Mouse (Mus musculus) adipocyte (in vitro differentiated cells): Measurements from ENCODE around the gene Camkk2.

Source experiments
- DNase-seq: peaks from one replicate; pipeline ENCODE4 v3.0.0-alpha.2; 2016; ENCODE audit warnings: low spot score

The Camkk2 gene

GRCm38 (mm10) chr5:122735853-122736252 lies 43.4 kb downstream of the Camkk2 start:
- peak; percentile 54 for DNase-seq

DNA sequence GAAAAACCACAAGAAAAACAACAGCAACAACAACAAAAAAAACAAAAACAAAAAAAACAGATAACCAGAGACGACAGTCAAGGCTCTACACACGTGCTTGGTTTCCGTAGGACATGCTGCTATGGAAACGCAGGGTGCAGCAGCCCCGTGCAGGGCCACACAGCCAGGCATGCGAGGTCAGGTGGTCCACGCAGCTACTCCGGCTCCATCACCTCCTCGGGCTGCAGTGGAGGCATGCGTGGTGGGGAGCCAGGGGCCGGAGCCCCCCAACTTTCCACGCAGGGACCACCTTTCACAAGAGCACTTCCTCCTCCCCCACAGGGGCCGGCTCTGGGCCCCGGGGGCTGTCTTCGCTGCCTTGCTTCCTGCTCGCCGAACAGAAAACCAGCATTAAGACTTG lies 45.3 kb downstream of the Camkk2 start:
- DNase-seq, result no peak

DNA sequence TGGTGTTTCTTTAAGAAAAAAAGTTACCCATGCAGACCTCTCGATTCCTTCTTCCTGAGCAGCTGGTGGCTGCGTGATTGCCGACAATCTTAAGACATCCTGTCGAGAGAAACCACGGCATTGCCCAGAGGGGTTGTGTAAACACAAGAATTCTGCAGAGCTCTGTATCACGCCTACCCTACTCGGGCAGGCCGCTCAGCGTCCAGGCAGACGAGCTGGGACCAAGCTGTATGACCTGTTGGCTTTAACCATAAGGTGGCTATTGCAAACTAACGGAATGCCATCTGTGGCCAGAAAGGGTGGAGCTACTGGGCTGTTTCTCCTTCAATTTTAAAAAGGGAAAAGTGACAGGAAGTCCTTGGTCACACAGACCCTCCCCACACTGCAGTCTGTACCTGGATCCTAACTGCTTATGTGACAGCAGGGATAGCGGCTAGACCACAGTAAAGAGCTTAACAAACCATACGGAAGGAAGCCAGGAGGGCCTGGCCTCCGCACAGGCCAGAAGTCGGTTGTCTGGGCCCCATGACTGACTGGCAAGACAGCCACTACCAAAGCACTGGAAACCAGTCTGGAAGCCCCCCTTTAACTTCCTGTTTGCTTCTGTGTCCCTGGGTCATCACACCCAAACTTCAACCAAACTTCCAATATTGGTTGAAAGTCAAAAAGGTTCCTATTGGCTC lies 47.1 kb downstream of the Camkk2 start:
- peak; percentile 33 for DNase-seq

DNA sequence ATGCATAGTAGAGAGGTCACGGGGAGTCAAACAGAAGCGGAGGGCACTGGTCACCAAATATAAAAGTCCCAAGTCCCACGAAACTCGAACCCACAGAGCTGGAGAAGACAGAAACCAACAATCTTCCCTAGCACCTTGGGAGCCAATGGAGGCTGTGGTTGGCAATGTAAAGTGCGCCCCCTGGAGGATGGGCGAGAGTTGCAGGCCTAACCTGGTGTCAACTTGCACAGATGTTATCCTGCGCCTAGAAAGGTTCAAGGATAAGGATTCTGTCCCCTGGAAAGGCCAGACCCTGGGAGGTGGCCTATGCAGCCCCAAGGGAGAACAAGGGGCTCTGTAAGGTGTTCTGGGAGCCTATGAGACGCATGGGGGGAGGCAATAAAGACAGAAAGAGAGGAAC lies 47.9 kb downstream of the Camkk2 start:
- peak; percentile 58 for DNase-seq

- DNase-seq, result no peak
Measured at GRCm38 (mm10) chr5:122730776-122731175, 48.4 kb downstream of the Camkk2 start.

DNA sequence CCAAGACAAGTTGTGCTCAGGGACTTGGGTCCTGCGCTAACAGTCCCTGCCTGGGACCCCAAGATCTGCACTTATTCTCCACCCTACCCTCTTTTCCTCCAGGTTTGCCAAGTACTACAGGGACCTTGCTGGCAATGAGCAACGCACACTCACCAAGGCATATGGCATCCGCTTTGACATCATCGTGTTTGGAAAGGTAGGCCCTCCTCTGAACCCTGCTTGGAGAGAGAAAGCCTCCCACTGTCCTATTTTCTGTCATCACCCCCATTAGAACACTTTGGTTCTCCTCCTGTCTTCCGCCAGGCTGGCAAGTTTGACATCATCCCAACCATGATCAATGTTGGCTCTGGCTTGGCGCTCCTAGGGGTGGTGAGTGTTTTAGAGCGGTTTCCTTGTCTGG lies 52.1 kb downstream of the Camkk2 start:
- DNase-seq, result no peak

DNA sequence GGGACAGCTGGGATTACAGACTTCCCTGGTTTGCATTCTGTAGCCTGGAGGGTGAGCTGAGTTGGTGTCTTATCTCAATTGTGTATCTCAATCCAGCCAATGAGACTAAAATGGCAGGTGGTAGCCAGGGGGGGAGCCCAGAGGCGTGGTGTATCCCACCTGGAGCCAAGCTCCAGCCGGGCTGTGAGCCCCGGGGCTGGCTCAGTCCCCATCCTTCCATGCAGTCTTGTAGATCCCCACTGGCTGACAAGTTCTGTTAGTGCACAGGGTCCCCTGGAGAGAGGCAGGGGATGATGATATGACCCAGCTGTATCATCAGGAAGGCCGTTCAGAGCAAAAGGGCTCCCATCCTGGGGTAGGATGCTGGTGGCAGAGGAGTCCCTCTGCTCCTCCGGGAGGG lies 52.6 kb downstream of the Camkk2 start:
- DNase-seq, result no peak

- peak; percentile 80 for DNase-seq
Measured at GRCm38 (mm10) chr5:122726068-122726467, 53.1 kb downstream of the Camkk2 start.

DNA sequence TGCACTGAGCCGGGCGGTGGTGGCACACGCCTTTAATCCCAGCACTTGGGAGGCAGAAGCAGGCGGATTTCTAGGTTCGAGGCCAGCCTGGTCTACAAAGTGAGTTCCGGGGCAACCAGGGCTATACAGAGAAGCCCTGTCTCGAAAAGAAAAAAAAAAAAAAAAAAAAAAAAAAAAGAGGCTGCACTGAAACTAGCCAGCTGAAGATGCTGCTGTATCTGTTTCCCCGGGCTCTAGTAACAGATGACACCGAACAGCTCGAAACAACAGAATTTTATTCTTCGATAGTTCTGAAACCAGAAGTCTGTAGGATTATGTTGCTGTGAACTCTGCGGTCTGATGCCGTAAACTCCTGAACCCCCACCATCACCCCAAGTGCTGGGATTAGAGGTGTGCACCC lies 53.8 kb downstream of the Camkk2 start:
- no peak for DNase-seq

GRCm38 (mm10) chr5:122719168-122719567 lies 60.0 kb downstream of the Camkk2 start:
- no peak for DNase-seq

- DNase-seq, result no peak
Measured at GRCm38 (mm10) chr5:122718400-122718799, 60.8 kb downstream of the Camkk2 start.

GRCm38 (mm10) chr5:122716793-122717192 lies 62.4 kb downstream of the Camkk2 start:
- DNase-seq, result no peak

DNA sequence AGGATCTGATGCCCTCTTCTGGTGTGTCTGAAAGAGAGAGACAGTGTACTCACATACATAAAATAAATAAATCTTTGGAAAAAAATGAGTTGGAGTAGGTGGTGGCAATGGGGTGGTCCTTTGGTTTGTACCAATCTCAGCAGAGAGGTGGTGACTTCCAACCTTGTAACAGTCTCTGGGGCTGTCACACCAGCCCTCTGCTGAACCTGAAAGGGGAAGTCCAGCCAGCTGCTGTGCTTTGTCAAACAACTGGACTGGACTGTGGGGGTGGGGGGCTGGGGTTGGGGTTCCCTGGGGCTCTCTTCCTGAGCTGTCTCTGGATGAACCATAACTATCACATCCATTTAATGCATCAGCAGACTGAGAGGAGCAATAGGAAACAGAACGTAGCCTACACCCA lies 63.5 kb downstream of the Camkk2 start:
- DNase-seq, result no peak

DNA sequence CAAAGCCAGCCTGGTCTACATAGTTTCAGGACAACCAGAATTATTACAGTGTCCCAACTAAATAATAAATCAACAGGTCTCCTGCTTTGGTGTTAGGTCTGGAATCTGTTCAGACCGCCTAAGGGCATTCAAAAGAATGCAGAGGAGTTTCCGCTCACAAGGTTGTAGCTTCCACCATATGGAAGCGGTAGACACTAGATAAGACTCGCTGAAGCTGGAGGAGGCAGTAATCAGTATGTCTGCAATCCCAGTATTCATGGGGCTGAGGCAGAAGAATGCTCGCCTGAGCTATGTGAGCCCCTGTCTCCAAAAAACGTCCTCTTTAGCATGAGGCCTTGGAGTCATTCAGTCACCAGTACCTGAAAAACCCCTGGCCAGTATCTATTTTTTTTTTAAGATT lies 70.4 kb downstream of the Camkk2 start:
- DNase-seq, result no peak

DNA sequence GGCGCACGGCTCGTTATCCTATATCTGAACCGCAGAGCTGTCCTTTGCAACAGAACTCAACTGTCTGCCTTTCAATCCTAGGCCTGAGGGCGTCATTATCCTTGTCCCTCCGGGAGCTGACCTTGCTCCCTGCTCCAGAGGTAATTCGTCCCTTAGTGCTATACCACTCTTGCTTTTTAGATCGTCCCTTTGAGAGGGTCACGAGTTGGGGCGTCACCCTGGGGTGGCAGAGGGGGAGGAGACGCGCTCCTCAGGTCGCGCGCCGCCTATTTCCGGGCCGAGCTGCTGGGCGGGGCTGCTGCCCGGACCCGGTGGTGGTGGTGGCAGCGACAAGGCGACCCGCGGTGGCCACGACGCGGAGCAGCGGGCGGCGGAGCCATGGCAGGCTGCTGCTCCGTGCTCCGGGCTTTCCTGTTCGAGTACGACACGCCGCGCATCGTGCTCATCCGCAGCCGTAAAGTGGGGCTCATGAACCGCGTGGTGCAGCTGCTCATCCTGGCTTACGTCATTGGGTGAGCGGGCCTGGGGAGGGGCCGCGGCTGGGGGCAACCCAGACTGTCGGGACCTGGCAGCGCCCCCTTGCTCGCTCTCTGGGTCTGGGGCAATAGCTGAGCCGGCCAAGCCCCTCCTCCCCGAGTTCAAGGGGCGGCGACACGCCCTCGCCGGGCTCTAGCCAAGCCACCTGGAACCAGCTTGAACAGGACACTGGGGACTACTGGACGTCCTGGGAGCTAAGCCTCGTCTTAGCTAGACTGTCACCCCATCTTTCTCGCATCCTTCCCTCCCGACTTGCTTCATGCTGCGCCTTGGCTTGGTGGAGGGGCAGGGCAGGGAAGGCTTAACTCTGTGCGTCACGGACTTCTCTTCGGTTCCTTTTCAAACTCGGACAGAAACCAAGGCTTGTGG lies 71.7 kb downstream of the Camkk2 start, which contains the start of gene P2rx4:
Gene P2rx4, plus strand, starts transcription at position 269 of the 906 bp plus-strand sequence.
- peak; percentile 78 for DNase-seq

- no peak for DNase-seq
Measured at GRCm38 (mm10) chr5:122706917-122707275, 72.3 kb downstream of the Camkk2 start.

DNA sequence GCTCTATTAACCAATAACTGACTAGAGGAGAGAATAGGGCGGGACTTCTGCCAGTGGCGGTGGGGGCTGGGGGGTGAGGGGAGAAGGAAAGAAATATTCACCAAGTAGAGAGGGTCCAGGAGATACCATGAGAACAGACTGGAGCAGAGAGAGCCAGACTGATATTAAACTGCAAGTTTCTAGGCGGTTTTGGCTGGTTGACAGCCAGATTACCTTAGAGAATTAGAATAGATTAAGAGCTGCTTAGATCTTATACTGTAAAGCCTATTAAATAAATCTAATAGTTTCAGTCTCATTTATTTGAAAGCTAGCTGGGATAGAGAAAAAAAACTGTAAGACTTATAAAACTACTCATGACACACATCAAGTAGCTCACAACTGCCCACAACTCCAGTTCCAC lies 74.0 kb downstream of the Camkk2 start:
- no peak for DNase-seq

DNA sequence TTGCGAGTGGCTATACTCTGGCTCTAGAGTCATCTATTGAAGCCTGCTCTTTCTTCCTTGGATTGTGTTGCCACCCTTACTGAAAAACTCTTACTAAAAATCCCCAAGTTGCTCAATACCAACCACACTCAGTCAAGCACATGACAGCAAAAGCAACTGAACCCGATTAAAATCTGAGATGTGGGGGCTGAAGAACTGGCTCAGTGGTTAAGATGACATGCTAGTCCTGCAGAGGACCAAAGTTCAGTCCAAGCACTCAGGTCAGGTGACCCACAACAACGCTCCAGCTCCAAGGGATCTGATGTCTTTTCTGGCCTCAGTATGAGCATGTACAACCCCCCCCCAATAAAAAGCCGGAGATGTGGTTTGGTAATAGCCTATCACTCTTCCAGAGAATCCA lies 74.6 kb downstream of the Camkk2 start:
- DNase-seq, result peak; percentile 44

GRCm38 (mm10) chr5:122703574-122703973 lies 75.6 kb downstream of the Camkk2 start:
- DNase-seq, result no peak

GRCm38 (mm10) chr5:122702156-122702555 lies 77.1 kb downstream of the Camkk2 start:
- peak; percentile 29 for DNase-seq

DNA sequence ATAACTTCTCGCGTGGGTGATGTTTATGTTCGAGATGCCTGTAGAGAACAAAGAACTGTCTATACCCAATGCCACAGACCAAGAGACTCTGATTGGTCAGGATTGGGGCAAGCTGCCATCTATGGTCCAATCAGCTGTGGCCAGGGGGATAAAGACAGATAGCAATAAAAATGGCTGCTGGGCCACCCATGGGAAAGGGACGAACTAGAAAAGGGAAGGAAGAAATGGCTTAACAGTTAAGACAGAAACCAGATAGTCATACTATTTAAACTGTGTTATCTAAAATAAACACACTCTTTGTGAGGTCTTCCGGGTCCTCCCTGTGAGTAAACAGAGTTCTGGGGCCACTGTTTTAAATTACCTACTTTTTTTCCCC lies 78.4 kb downstream of the Camkk2 start:
- no peak for DNase-seq

GRCm38 (mm10) chr5:122700109-122700836 lies 78.9 kb downstream of the Camkk2 start:
- DNase-seq, result no peak

DNA sequence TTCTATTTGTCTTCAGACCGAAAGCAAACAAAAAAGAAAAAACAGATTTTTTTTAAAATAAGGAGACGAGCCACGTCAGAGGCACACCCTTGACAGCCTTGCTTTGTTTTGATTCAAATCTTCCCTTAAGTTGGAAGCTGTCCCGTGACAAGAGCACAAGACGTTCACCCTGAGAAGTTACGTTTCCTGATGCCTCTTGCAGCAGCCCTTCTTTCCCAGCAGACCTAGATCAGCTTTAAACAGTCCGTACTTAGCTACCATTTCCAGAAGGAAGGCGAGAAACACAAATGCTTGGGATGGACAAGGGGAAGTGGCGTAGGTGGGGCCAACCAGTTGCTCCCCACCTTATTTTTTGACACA lies 80.5 kb downstream of the Camkk2 start:
- no peak for DNase-seq
